Mouse (Mus musculus): Measurements from ENCODE around the gene Myrip. TPM values are rescaled to one million over a fixed set of nuclear protein-coding genes. Genes with fewer than 3 reads are reported as not detected.

Myrip gene
- total and polyA plus RNA-seq, 3 experiments = 0.05 TPM; not detected in 2

DNA sequence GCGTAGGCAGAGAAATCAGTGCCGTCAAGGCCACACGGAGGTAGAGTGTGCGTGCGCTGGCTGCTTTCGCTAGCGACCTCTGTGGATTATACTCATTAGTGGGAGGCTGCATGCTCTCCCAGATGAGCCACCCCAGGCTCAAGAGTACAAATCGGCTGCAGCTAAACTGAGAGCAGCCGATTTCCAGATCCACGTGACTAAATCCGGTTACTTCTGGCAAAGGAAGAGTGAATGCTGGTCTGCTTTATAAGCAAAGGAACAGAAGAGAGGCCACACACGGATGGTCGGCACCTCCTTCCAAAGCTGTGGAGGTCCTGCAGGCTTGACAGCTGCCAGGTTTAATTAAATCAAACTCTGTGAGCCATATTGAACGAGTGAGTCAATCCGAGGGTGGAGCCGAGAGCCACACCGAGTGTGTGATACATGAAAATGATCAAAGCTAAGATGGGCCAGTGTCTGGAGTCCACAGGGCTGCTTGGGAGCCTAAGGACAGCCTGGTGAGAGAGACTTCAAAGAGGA, 108.4 kb downstream of the Myrip start:
- no peaks in the 10 kb centered on the region for H3K4me1 ChIP-seq (ENCODE audit: insufficient read depth, low read depth, low read length)
- DNase-seq (ENCODE audit: low spot score) (no peak), ATAC-seq (ENCODE audit: extremely low read depth, insufficient number of reproducible peaks, low FRiP score, poor library complexity, severe bottlenecking) (no peak)
- H3K4me3 ChIP-seq (ENCODE audit: low read depth, low read length) = no peak overlapping the region
- no peaks in the 10 kb centered on the region for H3K36me3 ChIP-seq (replicated peaks)
- no peaks in the 10 kb centered on the region for H3K9me3 ChIP-seq (replicated peaks)
- 0 out of 2 replicates have a peak, but pooled peaks cover 2% of the 10 kb centered on the region for H3K27me3 ChIP-seq (ENCODE audit: insufficient read depth, low read length)
- TF ChIP-seq TAL1 (conservative IDR thresholded peaks at IDR 0.05; ENCODE audit: low read depth, low read length) (no peak), GATA1 (IDR thresholded peaks at IDR 0.05; ENCODE audit: borderline replicate concordance, low read length) (no peak), CTCF (IDR thresholded peaks at IDR 0.05; ENCODE audit: low read depth, low read length) (no peak), GATA2 (IDR thresholded peaks at IDR 0.05; ENCODE audit: borderline replicate concordance, low read depth, low read length) (no peak), POLR2AphosphoS5 (IDR thresholded peaks at IDR 0.05; ENCODE audit: insufficient replicate concordance, low read depth, low read length) (no peak)

DNA sequence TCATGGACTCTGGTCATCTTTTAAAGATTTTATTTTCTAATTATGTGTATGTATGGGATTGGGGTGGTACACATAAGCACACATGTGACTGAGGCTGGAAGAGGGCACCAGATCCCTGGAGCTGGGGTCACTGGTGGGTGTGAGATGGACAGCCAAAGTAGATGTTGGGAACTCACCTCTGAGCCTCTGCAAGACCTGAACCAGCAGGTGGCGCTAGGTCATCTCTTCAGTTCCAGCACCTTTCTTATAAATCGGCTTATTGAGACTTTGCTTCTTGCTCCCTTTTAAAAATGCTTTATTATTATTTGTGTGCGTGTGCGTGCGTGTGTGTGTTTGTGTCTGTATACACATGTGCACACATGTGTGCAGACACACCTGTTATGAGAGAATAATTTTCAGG, 109.1 kb downstream of the Myrip start:
- Histone ChIP-seq H3K4me1 (ENCODE audit: insufficient read depth, low read depth, low read length) (no peaks in the 10 kb centered on the region), H3K27me3 (ENCODE audit: insufficient read depth, low read length) (0 out of 2 replicates have a peak, but pooled peaks cover 2% of the 10 kb centered on the region), H3K4me3 (ENCODE audit: low read depth, low read length) (no peak overlapping the region), H3K9me3 (replicated peaks) (no peaks in the 10 kb centered on the region), H3K36me3 (replicated peaks) (no peaks in the 10 kb centered on the region)
- TF ChIP-seq CTCF (IDR thresholded peaks at IDR 0.05; ENCODE audit: low read depth, low read length) (peak; percentile 34; the same call in 1 of the 2 replicates), GATA2 (IDR thresholded peaks at IDR 0.05; ENCODE audit: borderline replicate concordance, low read depth, low read length) (no peak)
- peak; percentile 23 for DNase-seq (ENCODE audit: low spot score)
- no peak for ATAC-seq (ENCODE audit: extremely low read depth, insufficient number of reproducible peaks, low FRiP score, poor library complexity, severe bottlenecking)

GRCm38 (mm10) chr9:120415504-120415903, 114.2 kb downstream of the Myrip start:
- H3K9me3 ChIP-seq (replicated peaks) = no peaks in the 10 kb centered on the region
- peak; percentile 68 for ATAC-seq (ENCODE audit: extremely low read depth, insufficient number of reproducible peaks, low FRiP score, poor library complexity, severe bottlenecking)
- peak; percentile 53 for DNase-seq (ENCODE audit: low spot score)
- peaks cover 2% of the 10 kb centered on the region; the same call in 1 of the 2 replicates for H3K27me3 ChIP-seq (ENCODE audit: insufficient read depth, low read length)
- no peak overlapping the region for H3K4me3 ChIP-seq (ENCODE audit: low read depth, low read length)
- H3K36me3 ChIP-seq (replicated peaks) = no peaks in the 10 kb centered on the region
- H3K4me1 ChIP-seq (ENCODE audit: insufficient read depth, low read depth, low read length) = no peaks in the 10 kb centered on the region
- TF ChIP-seq POLR2AphosphoS5 (IDR thresholded peaks at IDR 0.05; ENCODE audit: insufficient replicate concordance, low read depth, low read length) = no peak
- TF ChIP-seq CTCF (IDR thresholded peaks at IDR 0.05; ENCODE audit: low read depth, low read length) = peak; percentile 79

GRCm38 (mm10) chr9:120416151-120416550, 114.8 kb downstream of the Myrip start:
- no peak overlapping the region for H3K4me3 ChIP-seq (ENCODE audit: low read depth, low read length)
- no peak for DNase-seq (ENCODE audit: low spot score)
- no peaks in the 10 kb centered on the region for H3K9me3 ChIP-seq (replicated peaks)
- H3K36me3 ChIP-seq (replicated peaks) = no peaks in the 10 kb centered on the region
- H3K27me3 ChIP-seq (ENCODE audit: insufficient read depth, low read length) = peaks cover 2% of the 10 kb centered on the region; the same call in 1 of the 2 replicates
- H3K4me1 ChIP-seq (ENCODE audit: insufficient read depth, low read depth, low read length) = no peaks in the 10 kb centered on the region
- no peak for ATAC-seq (ENCODE audit: extremely low read depth, insufficient number of reproducible peaks, low FRiP score, poor library complexity, severe bottlenecking)
- TF ChIP-seq POLR2AphosphoS5 (IDR thresholded peaks at IDR 0.05; ENCODE audit: insufficient replicate concordance, low read depth, low read length) (no peak), TAL1 (conservative IDR thresholded peaks at IDR 0.05; ENCODE audit: low read depth, low read length) (no peak)

GRCm38 (mm10) chr9:120416729-120417128, 115.4 kb downstream of the Myrip start:
- no peaks in the 10 kb centered on the region for H3K9me3 ChIP-seq (replicated peaks)
- H3K27me3 ChIP-seq (ENCODE audit: insufficient read depth, low read length) = peaks cover 2% of the 10 kb centered on the region; the same call in 1 of the 2 replicates
- no peak overlapping the region for H3K4me3 ChIP-seq (ENCODE audit: low read depth, low read length)
- no peak for TF ChIP-seq TAL1 (conservative IDR thresholded peaks at IDR 0.05; ENCODE audit: low read depth, low read length)
- TF ChIP-seq POLR2AphosphoS5 (IDR thresholded peaks at IDR 0.05; ENCODE audit: insufficient replicate concordance, low read depth, low read length) = no peak
- no peak for TF ChIP-seq GATA1 (IDR thresholded peaks at IDR 0.05; ENCODE audit: borderline replicate concordance, low read length)
- TF ChIP-seq CTCF (IDR thresholded peaks at IDR 0.05; ENCODE audit: low read depth, low read length) = no peak
- no peak for TF ChIP-seq GATA2 (IDR thresholded peaks at IDR 0.05; ENCODE audit: borderline replicate concordance, low read depth, low read length)
- no peaks in the 10 kb centered on the region for H3K36me3 ChIP-seq (replicated peaks)
- DNase-seq (ENCODE audit: low spot score) = no peak
- ATAC-seq (ENCODE audit: extremely low read depth, insufficient number of reproducible peaks, low FRiP score, poor library complexity, severe bottlenecking) = no peak
- no peaks in the 10 kb centered on the region for H3K4me1 ChIP-seq (ENCODE audit: insufficient read depth, low read depth, low read length)

DNA sequence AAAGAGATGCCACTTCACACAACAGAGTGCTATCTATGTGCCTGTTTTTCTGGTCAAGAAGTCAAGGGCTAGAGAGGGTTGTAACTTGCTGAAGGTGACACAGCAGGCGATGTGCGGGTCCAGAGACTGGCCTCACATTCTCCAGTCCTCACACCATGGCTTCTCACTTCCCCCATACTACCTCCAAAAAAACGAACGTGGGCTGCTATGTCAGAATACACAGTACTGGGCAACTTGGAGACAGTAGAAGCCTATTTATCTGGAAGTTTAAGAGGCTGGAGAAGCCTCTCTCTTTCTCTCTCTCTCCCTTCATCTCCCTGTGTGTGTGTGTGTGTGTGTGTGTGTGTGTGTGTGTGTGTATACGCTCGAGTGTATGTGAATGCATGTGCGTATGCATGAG, 117.3 kb downstream of the Myrip start:
- H3K4me1 ChIP-seq (ENCODE audit: insufficient read depth, low read depth, low read length) = no peaks in the 10 kb centered on the region
- peaks cover 3% of the 10 kb centered on the region; the same call in 1 of the 2 replicates for H3K27me3 ChIP-seq (ENCODE audit: insufficient read depth, low read length)
- no peaks in the 10 kb centered on the region for H3K9me3 ChIP-seq (replicated peaks)
- H3K36me3 ChIP-seq (replicated peaks) = no peaks in the 10 kb centered on the region
- no peak for ATAC-seq (ENCODE audit: extremely low read depth, insufficient number of reproducible peaks, low FRiP score, poor library complexity, severe bottlenecking)
- no peak overlapping the region for H3K4me3 ChIP-seq (ENCODE audit: low read depth, low read length)
- DNase-seq (ENCODE audit: low spot score) = no peak
- TF ChIP-seq TAL1 (conservative IDR thresholded peaks at IDR 0.05; ENCODE audit: low read depth, low read length) = no peak
- no peak for TF ChIP-seq GATA1 (IDR thresholded peaks at IDR 0.05; ENCODE audit: borderline replicate concordance, low read length)
- no peak for TF ChIP-seq CTCF (IDR thresholded peaks at IDR 0.05; ENCODE audit: low read depth, low read length)
- no peak for TF ChIP-seq GATA2 (IDR thresholded peaks at IDR 0.05; ENCODE audit: borderline replicate concordance, low read depth, low read length)
- TF ChIP-seq POLR2AphosphoS5 (IDR thresholded peaks at IDR 0.05; ENCODE audit: insufficient replicate concordance, low read depth, low read length) = no peak

DNA sequence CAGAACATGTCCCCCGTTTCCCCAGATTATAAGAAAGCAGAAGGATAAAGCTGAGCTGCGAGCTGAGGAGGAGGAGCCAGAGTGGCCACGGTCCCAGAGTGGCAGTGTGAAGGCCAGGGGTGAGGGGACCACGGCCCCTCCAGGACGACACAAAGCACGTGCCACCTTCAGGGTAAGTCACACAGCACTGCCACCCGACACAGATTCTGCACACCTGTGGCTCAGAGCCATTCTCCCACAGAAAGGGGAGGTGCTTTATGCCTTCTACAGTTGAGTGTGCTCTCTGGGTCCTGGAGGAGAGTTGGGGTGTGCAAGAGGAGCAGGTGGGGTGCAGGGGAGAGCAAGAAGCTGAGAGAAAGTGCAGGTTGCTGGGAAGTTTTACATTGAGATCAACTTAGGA, 123.3 kb downstream of the Myrip start:
- H3K4me1 ChIP-seq (ENCODE audit: insufficient read depth, low read depth, low read length) = no peaks in the 10 kb centered on the region
- H3K4me3 ChIP-seq (ENCODE audit: low read depth, low read length) = no peak overlapping the region
- ATAC-seq (ENCODE audit: extremely low read depth, insufficient number of reproducible peaks, low FRiP score, poor library complexity, severe bottlenecking) (no peak), DNase-seq (ENCODE audit: low spot score) (no peak)
- TF ChIP-seq POLR2AphosphoS5 (IDR thresholded peaks at IDR 0.05; ENCODE audit: insufficient replicate concordance, low read depth, low read length) (no peak), TAL1 (conservative IDR thresholded peaks at IDR 0.05; ENCODE audit: low read depth, low read length) (no peak), GATA1 (IDR thresholded peaks at IDR 0.05; ENCODE audit: borderline replicate concordance, low read length) (no peak), CTCF (IDR thresholded peaks at IDR 0.05; ENCODE audit: low read depth, low read length) (no peak), GATA2 (IDR thresholded peaks at IDR 0.05; ENCODE audit: borderline replicate concordance, low read depth, low read length) (no peak)
- peaks cover 10% of the 10 kb centered on the region; the same call in 1 of the 2 replicates for H3K27me3 ChIP-seq (ENCODE audit: insufficient read depth, low read length)
- H3K9me3 ChIP-seq (replicated peaks) = no peaks in the 10 kb centered on the region
- no peaks in the 10 kb centered on the region for H3K36me3 ChIP-seq (replicated peaks)
